Mouse (Mus musculus) hindbrain, embryonic 11.5 days (tissue): ENCODE results near the gene Sh2d7. TPM values are rescaled to one million over a fixed set of nuclear protein-coding genes. Genes with fewer than 3 reads are reported as not detected.
"Not testable (repeated sequence)": the region's sequence is repeated elsewhere in the genome, so short reads cannot be mapped to it uniquely, and the experiment has no call there.

Experiments
- ATAC-seq: fragments of 200-750 bp; cut with Nextera tagmentation; 2 replicates; pipeline ENCODE4 v1.8.0; 2017; ENCODE audit warnings: mild to moderate bottlenecking, moderate TSS enrichment, moderate library complexity; ENCODE audit not compliant: low FRiP score
- DNase-seq: peaks from one replicate; pipeline ENCODE4 v3.0.0-alpha.2; 2015; ENCODE audit warnings: low spot score
- H3K27ac ChIP-seq: fragments of 300-500 bp; sonication (generic); 2 replicates; pipeline ENCODE4 v1.5.1; 2014; ENCODE audit warnings: mild to moderate bottlenecking, low read depth, low read length
- H3K27me3 ChIP-seq: fragments of 300-500 bp; sonication (generic); 2 replicates; pipeline ENCODE4 v1.6.1; 2014; ENCODE audit warnings: mild to moderate bottlenecking, low read length, moderate library complexity, mixed read lengths; ENCODE audit not compliant: control insufficient read depth, insufficient read depth
- H3K36me3 ChIP-seq: fragments of 300-500 bp; sonication (generic); 2 replicates; pipeline ENCODE4 v1.6.1; 2014; ENCODE audit warnings: mild to moderate bottlenecking, low read length, moderate library complexity, mixed read lengths; ENCODE audit not compliant: control insufficient read depth, insufficient read depth
- H3K4me1 ChIP-seq: fragments of 300-500 bp; sonication (generic); replicated peaks from 2 replicates; pipeline ENCODE4 v1.6.1; 2014; ENCODE audit warnings: low read length, mixed read lengths; ENCODE audit not compliant: control insufficient read depth, insufficient read depth
- H3K4me2 ChIP-seq: fragments of 300-500 bp; sonication (generic); replicated peaks from 2 replicates; pipeline ENCODE4 v1.6.1; 2014; ENCODE audit warnings: mild to moderate bottlenecking, low read depth, low read length
- H3K4me3 ChIP-seq: fragments of 300-500 bp; sonication (generic); 2 replicates; pipeline ENCODE4 v1.5.1; 2014; ENCODE audit warnings: low read depth, low read length
- H3K9ac ChIP-seq: fragments of 300-500 bp; sonication (generic); 2 replicates; pipeline ENCODE4 v1.6.1; 2014; ENCODE audit warnings: low read depth, low read length
- H3K9me3 ChIP-seq: fragments of 300-500 bp; sonication (generic); 2 replicates; pipeline ENCODE4 v1.6.1; 2016; ENCODE audit warnings: low read length; ENCODE audit not compliant: control insufficient read depth
- WGBS: fragments of 180-500 bp; shearing (Covaris S2); extraction: QIAGEN DNeasy Blood & Tissue Kit; methylation state at CpG from one replicate; pipeline ENCODE4 v1.1.7; 2014; 5-methylcytosine and 5-hydroxymethylcytosine counted together
- polyA plus RNA-seq: library from polyadenylated mRNA; unstranded; fragments of >200 nt; fragmentation: Nextera tagmentation; extraction: Ambion mirVana; gene quantifications from 2 replicates; pipeline ENCODE4 v1.2.1, GENCODE M21; 2014

Sh2d7 gene
- polyA plus RNA-seq, 1 experiment from 2014 or later, result 0.08 TPM

- no peak for DNase-seq
- H3K4me1 ChIP-seq, result no peaks in the 10 kb centered on the region
- H3K27ac ChIP-seq, result no peak overlapping the region
- no peak for ATAC-seq
- H3K9me3 ChIP-seq, result no peaks in the 10 kb centered on the region
- no peak overlapping the region for H3K4me3 ChIP-seq
- 84% methylated on average over 9 of the region's 9 CpGs for WGBS
- no peaks in the 10 kb centered on the region for H3K36me3 ChIP-seq
- no peak overlapping the region for H3K9ac ChIP-seq
- no peak overlapping the region for H3K4me2 ChIP-seq
- no peaks in the 10 kb centered on the region for H3K27me3 ChIP-seq
Measured at GRCm38 (mm10) chr9:54571130-54571839, 32.5 kb downstream of the Sh2d7 start.

- WGBS, result 62% methylated on average over 1 of the region's 1 CpGs
- ATAC-seq, result no peak
- no peak overlapping the region for H3K9ac ChIP-seq
Measured at GRCm38 (mm10) chr9:54583712-54584111, 44.9 kb downstream of the Sh2d7 start.

GRCm38 (mm10) chr9:54584127-54584526 lies 45.3 kb downstream of the Sh2d7 start:
- not testable (repeated sequence) for H3K27me3 ChIP-seq, H3K4me1 ChIP-seq, H3K4me2 ChIP-seq, H3K27ac ChIP-seq, H3K9ac ChIP-seq, H3K9me3 ChIP-seq, H3K4me3 ChIP-seq, ATAC-seq, DNase-seq, H3K36me3 ChIP-seq
- 78% methylated on average over 2 of the region's 2 CpGs for WGBS

More at GRCm38 (mm10) chr9:54583712-54584111, 44.9 kb downstream of the Sh2d7 start:
- no peaks in the 10 kb centered on the region for H3K9me3 ChIP-seq
- no peak for DNase-seq
- H3K36me3 ChIP-seq, result no peaks in the 10 kb centered on the region
- no peaks in the 10 kb centered on the region for H3K4me1 ChIP-seq
- H3K4me2 ChIP-seq, result no peak overlapping the region
- no peak overlapping the region for H3K4me3 ChIP-seq
- H3K27me3 ChIP-seq, result no peaks in the 10 kb centered on the region
- no peak overlapping the region for H3K27ac ChIP-seq

GRCm38 (mm10) chr9:54585839-54586198 lies 47.0 kb downstream of the Sh2d7 start:
- no peaks in the 10 kb centered on the region for H3K9me3 ChIP-seq
- DNase-seq, result no peak
- no peak overlapping the region for H3K9ac ChIP-seq
- H3K36me3 ChIP-seq, result no peaks in the 10 kb centered on the region
- H3K4me1 ChIP-seq, result no peaks in the 10 kb centered on the region
- ATAC-seq, result peak; percentile 43; the same call in 1 of the 2 replicates
- peak overlapping the region; percentile 14; the same call in 1 of the 2 replicates for H3K4me2 ChIP-seq
- WGBS, result 36% methylated on average over 5 of the region's 5 CpGs
- H3K27ac ChIP-seq, result no peak overlapping the region
- no peaks in the 10 kb centered on the region for H3K27me3 ChIP-seq
- peak overlapping the region; percentile 87; the same call in 1 of the 2 replicates for H3K4me3 ChIP-seq

- peak within 1 kb of the TSS; percentile 92 for H3K4me2 ChIP-seq
- peak within 1 kb of the TSS; percentile 79 for H3K9ac ChIP-seq
- H3K9me3 ChIP-seq, result no peaks in the 10 kb centered on the region
- WGBS, result under 1% methylated on average over 68 of the region's 73 CpGs
- H3K4me1 ChIP-seq, result no peaks in the 10 kb centered on the region
- H3K27me3 ChIP-seq, result no peaks in the 10 kb centered on the region
- H3K36me3 ChIP-seq, result no peaks in the 10 kb centered on the region
- DNase-seq, result peak; percentile 99
- no peak within 1 kb of the TSS for H3K27ac ChIP-seq
- peak; percentile 99 for ATAC-seq
- H3K4me3 ChIP-seq, result peak within 1 kb of the TSS; percentile 87
Measured at GRCm38 (mm10) chr9:54586199-54587061, 47.6 kb downstream of the Sh2d7 start, which contains the start of gene Idh3a. Gene Idh3a (plus strand): TSS chr9:54586334.

GRCm38 (mm10) chr9:54587863-54588262 lies 49.1 kb downstream of the Sh2d7 start:
- Histone ChIP-seq H3K9ac (no peak overlapping the region), H3K27me3 (no peaks in the 10 kb centered on the region), H3K4me1 (no peaks in the 10 kb centered on the region), H3K4me3 (no peak overlapping the region), H3K36me3 (no peaks in the 10 kb centered on the region), H3K4me2 (no peak overlapping the region), H3K27ac (no peak overlapping the region), H3K9me3 (no peaks in the 10 kb centered on the region)
- no peak for DNase-seq
- 73% methylated on average over 4 of the region's 4 CpGs for whole genome bisulfite sequencing
- no peak for ATAC-seq

GRCm38 (mm10) chr9:54593652-54594051 lies 54.9 kb downstream of the Sh2d7 start:
- H3K9ac ChIP-seq, H3K36me3 ChIP-seq, H3K9me3 ChIP-seq, H3K4me1 ChIP-seq, H3K4me2 ChIP-seq, ATAC-seq, H3K4me3 ChIP-seq, H3K27me3 ChIP-seq, DNase-seq, H3K27ac ChIP-seq: not testable (repeated sequence)
- 70% methylated on average over 4 of the region's 4 CpGs for WGBS
